In the genomic region with DNA sequence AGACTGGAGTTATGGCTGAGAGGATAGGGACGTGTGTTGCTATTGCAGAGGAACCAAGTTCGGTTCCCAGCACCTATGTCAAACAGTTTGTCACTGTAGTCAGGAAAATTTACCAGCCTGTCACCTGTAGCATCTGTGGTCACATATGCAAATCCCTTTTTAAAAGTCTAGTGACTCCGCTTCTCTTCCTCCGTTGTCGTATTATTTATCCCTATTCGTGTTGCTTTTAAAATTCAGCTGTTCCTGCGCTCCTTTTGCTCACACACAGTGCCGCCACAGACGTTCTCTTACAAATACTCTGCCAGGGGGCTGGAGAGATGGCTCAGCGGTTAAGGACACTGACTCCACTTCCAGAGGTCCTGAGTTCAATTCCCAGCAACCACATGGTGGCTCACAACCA, we compare ENCODE assay signal across 27 mouse cellular contexts. TPM values are rescaled to one million over a fixed set of nuclear protein-coding genes. Genes with fewer than 3 reads are reported as not detected.
DNase-seq lines count a peak whose midpoint lies in the region; ATAC-seq and TF ChIP-seq lines count a peak whose summit lies in the region.
"Had no signal": no experiment of that assay in that cellular context is flagged by ENCODE, and none has a peak within 500 bp of the region (broad histone marks: within the 10 kb centered on the region; RNA-seq: fewer than 3 reads in every experiment).

No protein-coding gene starts in this region.

- H3K9ac ChIP-seq in forebrain, postnatal 0 days, result no peak overlapping the region
- no peak overlapping the region for H3K9ac ChIP-seq in midbrain, embryonic 11.5 days (ENCODE audit: low read length)
- no peak overlapping the region for H3K9ac ChIP-seq in midbrain, embryonic 13.5 days (replicated peaks)
- H3K9ac ChIP-seq: embryonic facial prominence, embryonic 12.5 days; heart, embryonic 13.5 days; hindbrain, embryonic 15.5 days; limb, embryonic 13.5 days; midbrain, embryonic 15.5 days; neural tube, embryonic 12.5 days had no signal

- H3K4me3 ChIP-seq in forebrain, embryonic 10.5 days, result peak overlapping the region; percentile 7
- H3K4me3 ChIP-seq in forebrain, postnatal 0 days (ENCODE audit: low read depth, low read length), result no peak overlapping the region
- no peak overlapping the region for H3K4me3 ChIP-seq in midbrain, embryonic 11.5 days (ENCODE audit: low read depth, low read length)
- no peak overlapping the region for H3K4me3 ChIP-seq in midbrain, embryonic 13.5 days (replicated peaks)
- H3K4me3 ChIP-seq in limb, embryonic 10.5 days, result peak overlapping the region; percentile 18; the same call in 1 of the 2 replicates
- H3K4me3 ChIP-seq: embryonic facial prominence, embryonic 12.5 days; heart, embryonic 13.5 days; hindbrain, embryonic 15.5 days; limb, embryonic 13.5 days; megakaryocyte, embryonic 14.5 days; midbrain, embryonic 15.5 days; neural tube, embryonic 12.5 days had no signal

- H3K4me2 ChIP-seq in forebrain, postnatal 0 days (ENCODE audit: low read depth), result no peak overlapping the region
- H3K4me2 ChIP-seq in midbrain, embryonic 11.5 days, result no peak overlapping the region
- no peak overlapping the region for H3K4me2 ChIP-seq in midbrain, embryonic 13.5 days (replicated peaks)
- H3K4me2 ChIP-seq: embryonic facial prominence, embryonic 12.5 days; hindbrain, embryonic 15.5 days; limb, embryonic 13.5 days; midbrain, embryonic 15.5 days; neural tube, embryonic 12.5 days had no signal

- H3K36me3 ChIP-seq in forebrain, embryonic 10.5 days (replicated peaks), result no peaks in the 10 kb centered on the region
- no peaks in the 10 kb centered on the region for H3K36me3 ChIP-seq in forebrain, postnatal 0 days (ENCODE audit: insufficient read depth)
- H3K36me3 ChIP-seq in midbrain, embryonic 11.5 days (ENCODE audit: control insufficient read depth, insufficient read depth, low read length), result no peaks in the 10 kb centered on the region
- no peaks in the 10 kb centered on the region for H3K36me3 ChIP-seq in midbrain, embryonic 13.5 days
- no peaks in the 10 kb centered on the region for H3K36me3 ChIP-seq in limb, embryonic 10.5 days
- H3K36me3 ChIP-seq: embryonic facial prominence, embryonic 12.5 days; heart, embryonic 13.5 days; hindbrain, embryonic 15.5 days; limb, embryonic 13.5 days; midbrain, embryonic 15.5 days; neural tube, embryonic 12.5 days had no signal

- TF ChIP-seq CTCF in forebrain, postnatal 0 days (IDR thresholded peaks at IDR 0.05; ENCODE audit: low read depth), result no peak

- no peaks in the 10 kb centered on the region; the same call in 1 of the 2 replicates for H3K9me3 ChIP-seq in forebrain, embryonic 10.5 days
- no peaks in the 10 kb centered on the region for H3K9me3 ChIP-seq in forebrain, postnatal 0 days (ENCODE audit: low read length)
- no peaks in the 10 kb centered on the region for H3K9me3 ChIP-seq in midbrain, embryonic 11.5 days (ENCODE audit: control insufficient read depth, low read length)
- no peaks in the 10 kb centered on the region for H3K9me3 ChIP-seq in midbrain, embryonic 13.5 days
- H3K9me3 ChIP-seq in limb, embryonic 10.5 days (replicated peaks), result no peaks in the 10 kb centered on the region
- H3K9me3 ChIP-seq: embryonic facial prominence, embryonic 12.5 days; heart, embryonic 13.5 days; hindbrain, embryonic 15.5 days; limb, embryonic 13.5 days; midbrain, embryonic 15.5 days; neural tube, embryonic 12.5 days had no signal

- peaks cover 15% of the 10 kb centered on the region for H3K4me1 ChIP-seq in forebrain, embryonic 10.5 days
- no peaks in the 10 kb centered on the region for H3K4me1 ChIP-seq in forebrain, postnatal 0 days (ENCODE audit: insufficient read depth)
- H3K4me1 ChIP-seq in midbrain, embryonic 11.5 days (ENCODE audit: control insufficient read depth, insufficient read depth, low read length), result peaks cover 3% of the 10 kb centered on the region; the same call in 1 of the 2 replicates
- 0 out of 2 replicates have a peak, but pooled peaks cover under 1% of the 10 kb centered on the region for H3K4me1 ChIP-seq in midbrain, embryonic 13.5 days (replicated peaks)
- H3K4me1 ChIP-seq in limb, embryonic 10.5 days, result peaks cover 5% of the 10 kb centered on the region; the same call in 1 of the 2 replicates
- H3K4me1 ChIP-seq: limb, embryonic 13.5 days; neural tube, embryonic 12.5 days had no signal

- peaks cover 48% of the 10 kb centered on the region for H3K27me3 ChIP-seq in forebrain, embryonic 10.5 days (ENCODE audit: poor library complexity, severe bottlenecking)
- peaks cover 47% of the 10 kb centered on the region for H3K27me3 ChIP-seq in forebrain, postnatal 0 days (ENCODE audit: insufficient read depth, low read length)
- peaks cover 4% of the 10 kb centered on the region; the same call in 1 of the 2 replicates for H3K27me3 ChIP-seq in midbrain, embryonic 11.5 days (ENCODE audit: control insufficient read depth, insufficient read depth, low read length)
- peaks cover 51% of the 10 kb centered on the region for H3K27me3 ChIP-seq in midbrain, embryonic 13.5 days
- peaks cover 18% of the 10 kb centered on the region; the same call in 1 of the 2 replicates for H3K27me3 ChIP-seq in limb, embryonic 10.5 days (ENCODE audit: low read depth, poor library complexity, severe bottlenecking)
- H3K27me3 ChIP-seq: Patski had no signal

- ATAC-seq in forebrain, postnatal 0 days, result no peak
- no peak for ATAC-seq in midbrain, embryonic 11.5 days (ENCODE audit: low FRiP score)
- ATAC-seq in midbrain, embryonic 13.5 days, result no peak
- ATAC-seq: activated CD4-positive, CD25-positive, alpha-beta regulatory T cell, adult 4 months; forebrain, embryonic 14.5 days; midbrain, embryonic 15.5 days; Patski had no signal

- no peak for DNase-seq in forebrain, embryonic 10.5 days (ENCODE audit: extremely low spot score, low spot score)
- no peak for DNase-seq in forebrain, postnatal 0 days
- DNase-seq in midbrain, embryonic 11.5 days (ENCODE audit: low spot score, missing footprints), result peak; percentile 84
- DNase-seq in limb, embryonic 10.5 days (ENCODE audit: low spot score), result peak; percentile 30
- DNase-seq in yolk sac, embryonic 10.5 days (ENCODE audit: low spot score), result peak; percentile 66
- no peak for DNase-seq in left cerebral cortex, postnatal 14 days (ENCODE audit: low spot score in 2 of 2)
- no peak for DNase-seq in spleen, postnatal 14 days (ENCODE audit: low spot score in 2 of 2)
- DNase-seq: cerebellum, adult 8-10 months; cerebellum, postnatal 36 days; heart, postnatal 14 days; kidney, adult 2 months; lung, adult 18-20 months; thymus, adult 18-20 months; thymus, postnatal 36 days had no signal

- intact Hi-C loops in left cerebral cortex, postnatal 14 days (cut with DNase I), result no loop called here

- WGBS in forebrain, embryonic 10.5 days, result 9% methylated on average over 10 of the region's 10 CpGs
- 17% methylated on average over 10 of the region's 10 CpGs for WGBS in forebrain, postnatal 0 days
- 17% methylated on average over 10 of the region's 10 CpGs for WGBS in midbrain, embryonic 11.5 days
- 16% methylated on average over 10 of the region's 10 CpGs for WGBS in midbrain, embryonic 13.5 days
- WGBS in limb, embryonic 10.5 days, result 15% methylated on average over 10 of the region's 10 CpGs

- H3K27ac ChIP-seq in forebrain, embryonic 10.5 days, result no peak overlapping the region
- H3K27ac ChIP-seq in forebrain, postnatal 0 days (ENCODE audit: low read depth, low read length), result no peak overlapping the region
- H3K27ac ChIP-seq in midbrain, embryonic 11.5 days (ENCODE audit: low read depth, low read length), result no peak overlapping the region
- no peak overlapping the region for H3K27ac ChIP-seq in midbrain, embryonic 13.5 days
- H3K27ac ChIP-seq in limb, embryonic 10.5 days, result no peak overlapping the region
- H3K27ac ChIP-seq: embryonic facial prominence, embryonic 12.5 days; heart, embryonic 13.5 days; hindbrain, embryonic 15.5 days; kidney, postnatal 0 days; limb, embryonic 13.5 days; midbrain, embryonic 15.5 days; neural tube, embryonic 12.5 days had no signal

RNA-seq across cellular contexts. Expression of gene Fcgr1, which starts 28.8 kb away (rescaled TPM):
- 0.84 and 1.3 TPM in 2 replicates for polyA plus RNA-seq in forebrain, embryonic 10.5 days (2016; fragmentation: Nextera tagmentation; extraction: Ambion mirVana)
- total RNA-seq in forebrain, postnatal 0 days (2014; rRNA removed), result 1.7 and 5.7 TPM in 2 replicates
- 1.5 and 2.4 TPM in 2 replicates for polyA plus RNA-seq in forebrain, postnatal 0 days (2015; fragmentation: Nextera tagmentation; extraction: Ambion mirVana)
- polyA plus RNA-seq in midbrain, embryonic 11.5 days (2014; fragmentation: Nextera tagmentation; extraction: Ambion mirVana), result 1.7 and 2.1 TPM in 2 replicates
- 1.2 and 1.9 TPM in 2 replicates for polyA plus RNA-seq in midbrain, embryonic 13.5 days (2015; fragmentation: Nextera tagmentation; extraction: Ambion mirVana)
- polyA plus RNA-seq in limb, embryonic 10.5 days (2016; fragmentation: Nextera tagmentation; extraction: Ambion mirVana), result 0.60 and 0.85 TPM in 2 replicates
- total RNA-seq in left cerebral cortex, postnatal 14 days (2021), result 1 to 10 TPM; 2.1 to 2.7 TPM
- total RNA-seq: ES-E14 had no signal
- polyA plus RNA-seq: activated CD4-positive, CD25-positive, alpha-beta regulatory T cell, adult 4 months had no signal

RNA-seq across cellular contexts. Expression of gene Hist2h2bb, which starts 53.1 kb away (rescaled TPM):
- polyA plus RNA-seq in forebrain, embryonic 10.5 days (2016; fragmentation: Nextera tagmentation; extraction: Ambion mirVana), result 10.2 and 10.5 TPM in 2 replicates
- 181 and 278 TPM in 2 replicates for total RNA-seq in forebrain, postnatal 0 days (2014; rRNA removed)
- polyA plus RNA-seq in forebrain, postnatal 0 days (2015; fragmentation: Nextera tagmentation; extraction: Ambion mirVana), result 0.62 and 1.4 TPM in 2 replicates
- 18.3 and 26.8 TPM in 2 replicates for polyA plus RNA-seq in midbrain, embryonic 11.5 days (2014; fragmentation: Nextera tagmentation; extraction: Ambion mirVana)
- 9.1 TPM in 2 replicates for polyA plus RNA-seq in midbrain, embryonic 13.5 days (2015; fragmentation: Nextera tagmentation; extraction: Ambion mirVana)
- 8.2 and 10.7 TPM in 2 replicates for polyA plus RNA-seq in limb, embryonic 10.5 days (2016; fragmentation: Nextera tagmentation; extraction: Ambion mirVana)
- 100 to 1,000 TPM; 127 to 148 TPM for total RNA-seq in left cerebral cortex, postnatal 14 days (2021)

RNA-seq across cellular contexts. Expression of gene Hist2h3b, which starts 54.2 kb away (rescaled TPM):
- 48.0 and 48.8 TPM in 2 replicates for polyA plus RNA-seq in forebrain, embryonic 10.5 days (2016; fragmentation: Nextera tagmentation; extraction: Ambion mirVana)
- 400 and 545 TPM in 2 replicates for total RNA-seq in forebrain, postnatal 0 days (2014; rRNA removed)
- 9.4 and 9.7 TPM in 2 replicates for polyA plus RNA-seq in forebrain, postnatal 0 days (2015; fragmentation: Nextera tagmentation; extraction: Ambion mirVana)
- polyA plus RNA-seq in midbrain, embryonic 11.5 days (2014; fragmentation: Nextera tagmentation; extraction: Ambion mirVana), result 94.4 and 97.1 TPM in 2 replicates
- polyA plus RNA-seq in midbrain, embryonic 13.5 days (2015; fragmentation: Nextera tagmentation; extraction: Ambion mirVana), result 47.8 and 48.8 TPM in 2 replicates
- 48.3 and 54.0 TPM in 2 replicates for polyA plus RNA-seq in limb, embryonic 10.5 days (2016; fragmentation: Nextera tagmentation; extraction: Ambion mirVana)
- 10 to 100 TPM; 56.6 to 91.2 TPM for total RNA-seq in left cerebral cortex, postnatal 14 days (2021)

RNA-seq across cellular contexts. Expression of gene Hist2h4, which starts 59.5 kb away (rescaled TPM):
- 12.0 and 14.2 TPM in 2 replicates for polyA plus RNA-seq in forebrain, embryonic 10.5 days (2016; fragmentation: Nextera tagmentation; extraction: Ambion mirVana)
- 52.8 and 60.5 TPM in 2 replicates for total RNA-seq in forebrain, postnatal 0 days (2014; rRNA removed)
- polyA plus RNA-seq in forebrain, postnatal 0 days (2015; fragmentation: Nextera tagmentation; extraction: Ambion mirVana), result 3.5 and 5.1 TPM in 2 replicates
- 5.0 and 5.4 TPM in 2 replicates for polyA plus RNA-seq in midbrain, embryonic 11.5 days (2014; fragmentation: Nextera tagmentation; extraction: Ambion mirVana)
- polyA plus RNA-seq in midbrain, embryonic 13.5 days (2015; fragmentation: Nextera tagmentation; extraction: Ambion mirVana), result 11.1 and 13.2 TPM in 2 replicates
- 7.7 and 9.4 TPM in 2 replicates for polyA plus RNA-seq in limb, embryonic 10.5 days (2016; fragmentation: Nextera tagmentation; extraction: Ambion mirVana)
- total RNA-seq in left cerebral cortex, postnatal 14 days (2021), result 10 to 100 TPM; 26.2 to 28.6 TPM

Comparison
In these comparisons a context has a peak if more than half of its experiments do, and no peak if none do; other contexts are left out.
1. H3K4me3 ChIP-seq: peak in forebrain, embryonic 10.5 days (single experiment) and limb, embryonic 10.5 days (single experiment); none in forebrain, postnatal 0 days (single experiment), midbrain, embryonic 11.5 days (single experiment) and midbrain, embryonic 13.5 days (single experiment).
2. DNase-seq: peak in midbrain, embryonic 11.5 days (single experiment), limb, embryonic 10.5 days (single experiment) and yolk sac, embryonic 10.5 days (single experiment); none in forebrain, embryonic 10.5 days (single experiment), forebrain, postnatal 0 days (single experiment), left cerebral cortex, postnatal 14 days (0 of 2) and spleen, postnatal 14 days (0 of 2).